Mouse (Mus musculus): ENCODE measurements around the gene Itpr3. TPM values are rescaled to one million over a fixed set of nuclear protein-coding genes. Genes with fewer than 3 reads are reported as not detected.

The Itpr3 gene
- polyA plus RNA-seq, 1 experiment = 22.0 TPM

- no peak for DNase-seq
- Histone ChIP-seq H3K4me3 (replicated peaks; ENCODE audit: extremely low read depth, low read depth, low read length) (no peak overlapping the region), H3K4me1 (ENCODE audit: control insufficient read depth, insufficient read depth, low read length) (peaks cover 16% of the 10 kb centered on the region)
- TF ChIP-seq CTCF (IDR thresholded peaks at IDR 0.05; ENCODE audit: insufficient read depth, low read length) (no peak), POLR2A (IDR thresholded peaks at IDR 0.05; ENCODE audit: borderline replicate concordance, extremely low read depth, low read depth, low read length) (no peak)
- 39% methylated on average over 7 of the region's 7 CpGs for WGBS
Observed at GRCm38 (mm10) chr17:27032328-27032727, 24.8 kb upstream of the Itpr3 start.

DNA sequence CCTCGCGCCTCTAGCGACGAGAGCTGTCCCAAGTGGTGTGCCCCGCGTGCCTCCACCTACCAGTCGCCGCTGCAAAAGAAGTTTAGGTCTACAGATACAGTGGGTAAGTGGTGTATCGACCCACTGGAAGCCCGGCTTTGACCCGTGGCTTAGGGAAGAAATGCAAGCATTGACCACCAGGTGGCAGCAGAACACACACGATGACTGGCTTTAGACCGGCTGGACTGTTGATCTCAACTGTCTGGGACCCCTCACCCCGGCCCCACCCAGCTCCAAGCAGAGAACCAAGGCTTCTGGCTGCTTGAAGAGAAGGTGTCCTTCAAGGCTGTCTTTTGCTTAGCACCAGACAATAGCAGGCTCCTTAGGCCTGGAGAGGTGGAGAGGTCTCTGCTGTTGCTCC, 24.2 kb upstream of the Itpr3 start:
- H3K4me3 ChIP-seq (replicated peaks; ENCODE audit: extremely low read depth, low read depth, low read length) = no peak overlapping the region
- DNase-seq = peak; percentile 84
- WGBS = under 1% methylated on average over 14 of the region's 14 CpGs
- peaks cover 16% of the 10 kb centered on the region for H3K4me1 ChIP-seq (ENCODE audit: control insufficient read depth, insufficient read depth, low read length)
- TF ChIP-seq POLR2A (IDR thresholded peaks at IDR 0.05; ENCODE audit: borderline replicate concordance, extremely low read depth, low read depth, low read length) (no peak), CTCF (IDR thresholded peaks at IDR 0.05; ENCODE audit: insufficient read depth, low read length) (peak; percentile 96)

DNA sequence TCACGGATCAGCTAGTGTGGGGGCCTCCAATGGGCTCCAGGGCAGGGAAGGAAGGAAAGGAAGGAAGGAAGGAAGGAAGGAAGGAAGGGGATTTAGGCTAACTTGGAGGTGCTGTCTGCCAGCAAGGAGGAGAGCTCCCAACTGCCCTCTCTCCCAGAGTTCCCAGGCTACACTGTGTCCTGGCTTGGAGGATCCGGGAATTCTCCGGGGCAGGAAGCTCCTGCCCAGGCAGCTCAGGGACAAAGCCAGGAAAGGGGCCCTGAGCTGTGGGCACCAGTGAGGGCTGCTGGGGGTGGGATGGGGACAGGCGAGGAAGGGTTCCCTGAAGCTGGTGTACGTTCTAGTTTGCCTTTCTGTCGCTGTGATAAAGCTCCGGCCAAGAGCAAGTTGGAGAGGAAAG, 20.6 kb upstream of the Itpr3 start:
- WGBS = 40% methylated on average over 7 of the region's 7 CpGs
- Histone ChIP-seq H3K4me1 (ENCODE audit: control insufficient read depth, insufficient read depth, low read length) (peaks cover 16% of the 10 kb centered on the region), H3K4me3 (replicated peaks; ENCODE audit: extremely low read depth, low read depth, low read length) (no peak overlapping the region)
- TF ChIP-seq CTCF (IDR thresholded peaks at IDR 0.05; ENCODE audit: insufficient read depth, low read length) = no peak
- peak; percentile 45; the same call in 1 of the 2 replicates for TF ChIP-seq POLR2A (IDR thresholded peaks at IDR 0.05; ENCODE audit: borderline replicate concordance, extremely low read depth, low read depth, low read length)
- DNase-seq = no peak

GRCm38 (mm10) chr17:27038335-27039050, 18.6 kb upstream of the Itpr3 start:
- 45% methylated on average over 18 of the region's 18 CpGs for WGBS
- no peak for DNase-seq
- Histone ChIP-seq H3K4me1 (ENCODE audit: control insufficient read depth, insufficient read depth, low read length) (peaks cover 16% of the 10 kb centered on the region), H3K4me3 (replicated peaks; ENCODE audit: extremely low read depth, low read depth, low read length) (no peak overlapping the region)
- TF ChIP-seq CTCF (IDR thresholded peaks at IDR 0.05; ENCODE audit: insufficient read depth, low read length) (no peak), POLR2A (IDR thresholded peaks at IDR 0.05; ENCODE audit: borderline replicate concordance, extremely low read depth, low read depth, low read length) (peak; percentile 29; the same call in 1 of the 2 replicates)

DNA sequence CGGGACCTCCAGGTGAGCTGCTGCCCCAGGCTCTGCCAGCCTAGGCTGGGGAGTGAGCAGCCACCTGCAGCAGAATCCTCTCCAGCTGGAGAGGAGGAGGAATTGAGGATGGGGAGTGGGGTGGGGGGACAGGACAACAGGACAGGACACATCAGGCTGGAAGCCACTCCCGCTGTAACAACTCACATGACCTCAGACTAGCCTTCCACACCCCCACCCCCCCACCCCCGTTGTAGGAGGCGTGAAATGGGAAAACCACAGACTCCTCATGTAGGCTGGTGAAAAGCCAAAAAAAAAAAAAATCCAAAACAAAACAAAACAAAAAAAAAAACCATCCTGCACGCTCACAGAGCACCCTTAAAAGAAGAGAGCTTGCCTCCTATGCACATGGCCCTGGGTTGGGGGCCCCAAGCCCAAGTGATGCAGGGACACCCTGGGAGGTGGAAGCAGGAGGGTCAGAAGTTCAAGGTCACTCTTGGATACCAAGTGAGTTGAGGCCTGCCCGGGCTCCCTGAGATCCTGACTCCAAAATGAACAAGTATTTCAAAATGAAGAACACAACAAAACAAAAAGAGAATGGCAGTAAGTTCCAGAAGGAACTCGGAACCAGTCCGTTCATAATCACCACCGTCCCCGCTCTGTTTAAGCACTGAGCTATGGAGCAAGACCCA, 17.5 kb upstream of the Itpr3 start:
- TF ChIP-seq CTCF (IDR thresholded peaks at IDR 0.05; ENCODE audit: insufficient read depth, low read length) (no peak), POLR2A (IDR thresholded peaks at IDR 0.05; ENCODE audit: borderline replicate concordance, extremely low read depth, low read depth, low read length) (no peak)
- WGBS = 73% methylated on average over 10 of the region's 10 CpGs

DNA sequence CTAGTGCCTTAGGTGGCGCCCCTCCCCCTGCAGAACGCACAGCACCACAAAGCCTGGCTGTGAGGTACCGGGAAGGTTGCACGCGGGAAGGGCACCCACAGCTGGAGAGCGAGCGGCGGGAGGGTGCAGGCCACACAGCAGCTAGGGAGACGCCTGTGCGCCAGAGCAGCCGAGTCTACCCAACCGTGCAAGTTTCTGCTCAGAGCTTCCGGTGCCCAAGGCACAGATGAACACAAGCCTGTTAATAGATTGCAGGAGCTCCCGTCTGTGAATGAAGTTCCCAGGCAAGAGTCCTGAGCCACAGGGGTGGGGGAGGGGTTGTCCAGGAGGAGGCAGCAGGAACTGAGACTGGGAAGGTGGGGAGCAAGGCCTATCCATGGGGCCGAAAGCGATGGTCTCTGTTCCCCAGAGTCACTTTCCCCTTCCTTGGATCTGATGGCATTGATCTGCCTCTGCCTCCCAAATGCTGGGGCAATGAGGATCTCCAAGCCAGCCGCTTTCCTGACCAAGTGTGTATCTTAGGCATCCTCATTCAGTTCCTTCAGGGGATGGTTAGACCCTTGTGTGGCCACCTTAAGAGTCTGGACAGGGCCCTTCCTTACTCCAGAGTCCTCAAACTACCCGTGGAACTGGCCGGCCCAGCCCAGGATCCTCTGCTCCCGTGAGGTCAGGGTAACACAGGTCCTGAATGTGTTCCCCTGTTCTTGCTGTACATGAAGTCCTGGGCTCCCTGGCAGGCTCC, 16.6 kb upstream of the Itpr3 start:
- no peak overlapping the region for H3K4me3 ChIP-seq (replicated peaks; ENCODE audit: extremely low read depth, low read depth, low read length)
- 46% methylated on average over 20 of the region's 20 CpGs for WGBS
- peaks cover 16% of the 10 kb centered on the region for H3K4me1 ChIP-seq (ENCODE audit: control insufficient read depth, insufficient read depth, low read length)
- no peak for DNase-seq
- TF ChIP-seq CTCF (IDR thresholded peaks at IDR 0.05; ENCODE audit: insufficient read depth, low read length) (no peak), POLR2A (IDR thresholded peaks at IDR 0.05; ENCODE audit: borderline replicate concordance, extremely low read depth, low read depth, low read length) (no peak)

More for the DNA sequence above, 17.5 kb upstream of the Itpr3 start:
- no peak for DNase-seq
- peaks cover 16% of the 10 kb centered on the region for H3K4me1 ChIP-seq (ENCODE audit: control insufficient read depth, insufficient read depth, low read length)
- no peak overlapping the region for H3K4me3 ChIP-seq (replicated peaks; ENCODE audit: extremely low read depth, low read depth, low read length)

DNA sequence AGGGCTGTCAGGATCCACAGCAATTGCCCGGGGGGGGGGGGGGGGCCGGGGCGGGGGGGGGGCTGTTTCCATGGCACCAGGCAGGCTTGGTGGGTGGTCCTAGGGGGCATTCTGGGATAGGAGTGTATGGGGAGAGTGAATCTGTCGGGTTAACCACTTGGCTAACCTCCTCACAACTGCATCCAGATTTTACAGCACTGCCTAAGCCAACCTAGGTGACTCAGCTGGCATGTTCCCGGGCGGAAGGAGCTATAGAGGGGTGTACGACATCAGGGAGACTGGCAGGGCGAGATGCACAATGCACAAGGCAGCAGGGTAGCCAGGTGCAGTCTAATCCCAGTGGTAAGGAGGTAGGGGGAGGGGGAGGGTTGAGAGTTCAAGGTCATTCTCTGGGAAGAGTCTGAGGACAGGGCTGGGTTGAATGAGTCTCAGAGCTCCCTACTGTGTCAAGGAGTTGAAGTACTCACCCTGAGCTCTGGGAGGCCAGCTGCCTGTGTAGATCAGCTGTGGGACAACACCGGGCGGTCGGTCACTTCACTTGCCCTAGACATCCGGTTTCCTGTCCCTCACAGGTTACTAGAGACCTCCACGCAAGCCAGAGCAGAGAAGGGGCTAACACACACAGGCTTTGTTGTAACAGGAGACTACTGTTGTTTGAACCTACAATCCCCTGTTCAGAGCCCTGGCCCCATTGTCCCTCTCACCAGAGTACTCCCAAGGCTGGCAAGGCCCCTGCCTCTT, 15.9 kb upstream of the Itpr3 start:
- 59% methylated on average over 13 of the region's 13 CpGs for WGBS
- no peak for DNase-seq
- no peak for TF ChIP-seq CTCF (IDR thresholded peaks at IDR 0.05; ENCODE audit: insufficient read depth, low read length)
- no peak for TF ChIP-seq POLR2A (IDR thresholded peaks at IDR 0.05; ENCODE audit: borderline replicate concordance, extremely low read depth, low read depth, low read length)
- Histone ChIP-seq H3K4me1 (ENCODE audit: control insufficient read depth, insufficient read depth, low read length) (peaks cover 10% of the 10 kb centered on the region), H3K4me3 (replicated peaks; ENCODE audit: extremely low read depth, low read depth, low read length) (no peak overlapping the region)

DNA sequence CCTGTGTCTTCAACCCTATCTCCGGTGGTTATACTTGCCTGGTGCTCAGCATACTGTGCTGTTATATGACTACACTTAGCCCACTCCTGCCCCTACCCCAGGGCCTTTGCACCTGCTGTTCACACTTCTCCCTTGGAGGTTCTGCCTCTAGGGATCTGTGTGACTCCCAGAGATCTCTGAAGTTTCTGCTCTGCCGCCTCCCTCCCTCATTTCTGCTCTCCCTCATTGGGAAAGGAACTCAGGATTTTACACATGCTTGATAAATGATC, 15.4 kb upstream of the Itpr3 start:
- 80% methylated on average over 2 of the region's 2 CpGs for WGBS
- TF ChIP-seq POLR2A (IDR thresholded peaks at IDR 0.05; ENCODE audit: borderline replicate concordance, extremely low read depth, low read depth, low read length) (no peak), CTCF (IDR thresholded peaks at IDR 0.05; ENCODE audit: insufficient read depth, low read length) (no peak)
- H3K4me3 ChIP-seq (replicated peaks; ENCODE audit: extremely low read depth, low read depth, low read length) = no peak overlapping the region
- H3K4me1 ChIP-seq (ENCODE audit: control insufficient read depth, insufficient read depth, low read length) = peaks cover 6% of the 10 kb centered on the region
- DNase-seq = no peak

DNA sequence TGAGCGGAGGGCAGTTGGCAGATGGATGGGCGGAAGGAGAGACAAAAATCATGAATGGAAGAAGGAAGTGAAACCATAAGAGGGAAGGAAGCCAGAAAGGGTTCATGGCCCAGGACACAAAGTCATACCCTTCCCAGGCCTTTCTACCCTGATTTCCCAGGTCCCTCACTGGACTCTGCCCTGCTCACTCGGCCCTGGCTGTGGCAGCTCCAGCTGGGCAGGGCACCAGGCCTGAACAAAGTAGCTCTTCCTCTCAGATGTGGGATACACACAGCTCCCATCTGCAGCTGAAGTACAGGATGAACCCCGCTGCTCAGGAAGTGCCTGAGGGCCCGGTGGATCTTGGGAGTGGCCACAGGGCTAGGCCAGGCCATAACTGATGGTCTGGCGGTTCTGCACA, 14.3 kb upstream of the Itpr3 start:
- H3K4me1 ChIP-seq (ENCODE audit: control insufficient read depth, insufficient read depth, low read length) = peaks cover 5% of the 10 kb centered on the region
- TF ChIP-seq POLR2A (IDR thresholded peaks at IDR 0.05; ENCODE audit: borderline replicate concordance, extremely low read depth, low read depth, low read length) = no peak
- no peak for TF ChIP-seq CTCF (IDR thresholded peaks at IDR 0.05; ENCODE audit: insufficient read depth, low read length)
- H3K4me3 ChIP-seq (replicated peaks; ENCODE audit: extremely low read depth, low read depth, low read length) = no peak overlapping the region
- 46% methylated on average over 6 of the region's 6 CpGs for WGBS
- no peak for DNase-seq

Data from lung, adult 2 months (tissue).